Mouse (Mus musculus): ENCODE results near the gene Gm3776. TPM values are rescaled to one million over a fixed set of nuclear protein-coding genes. Genes with fewer than 3 reads are reported as not detected.
"Not testable (repeated sequence)": the region's sequence is repeated elsewhere in the genome, so short reads cannot be mapped to it uniquely, and the experiment has no call there.

Gm3776 gene
- polyA plus RNA-seq, 1 experiment from 2014 or later = not detected

DNA sequence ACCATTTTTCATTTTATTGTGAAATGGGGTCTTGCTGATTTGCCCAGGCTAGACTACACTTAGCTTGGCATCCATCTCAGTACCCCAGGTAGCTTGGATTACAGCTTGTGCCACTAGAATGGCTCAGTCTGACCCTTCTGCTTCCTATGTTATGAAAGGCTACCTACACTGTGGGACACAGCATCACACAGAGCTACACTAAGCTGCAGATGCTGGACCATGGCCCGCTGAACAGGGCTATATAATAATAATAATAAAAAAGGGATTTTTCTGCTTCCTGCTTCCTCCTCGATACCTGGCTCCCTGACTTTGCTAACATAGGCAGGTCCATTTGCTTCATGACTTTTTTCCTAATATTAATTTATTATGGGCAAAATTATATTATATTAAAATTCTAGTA lies 32.5 kb upstream of the Gm3776 start:
- H3K4me3 ChIP-seq (ENCODE audit: low read length) = no peak overlapping the region
- H3K9ac ChIP-seq (ENCODE audit: low read length) = no peak overlapping the region
- no peak overlapping the region for H3K4me2 ChIP-seq (ENCODE audit: low read depth, low read length)
- no peaks in the 10 kb centered on the region for H3K9me3 ChIP-seq (replicated peaks; ENCODE audit: control insufficient read depth, low read length)
- 89% methylated on average over 2 of the region's 2 CpGs for WGBS
- no peak overlapping the region for H3K27ac ChIP-seq (ENCODE audit: low read length)
- no peaks in the 10 kb centered on the region for H3K36me3 ChIP-seq (ENCODE audit: control insufficient read depth, insufficient read depth)
- peaks cover 2% of the 10 kb centered on the region; the same call in 1 of the 2 replicates for H3K4me1 ChIP-seq (ENCODE audit: control insufficient read depth, insufficient read depth, low read length)
- H3K27me3 ChIP-seq (ENCODE audit: control insufficient read depth, insufficient read depth, low read length) = no peaks in the 10 kb centered on the region
- no peak for ATAC-seq (replicated peaks; ENCODE audit: extremely low read depth, insufficient read depth, low FRiP score)

DNA sequence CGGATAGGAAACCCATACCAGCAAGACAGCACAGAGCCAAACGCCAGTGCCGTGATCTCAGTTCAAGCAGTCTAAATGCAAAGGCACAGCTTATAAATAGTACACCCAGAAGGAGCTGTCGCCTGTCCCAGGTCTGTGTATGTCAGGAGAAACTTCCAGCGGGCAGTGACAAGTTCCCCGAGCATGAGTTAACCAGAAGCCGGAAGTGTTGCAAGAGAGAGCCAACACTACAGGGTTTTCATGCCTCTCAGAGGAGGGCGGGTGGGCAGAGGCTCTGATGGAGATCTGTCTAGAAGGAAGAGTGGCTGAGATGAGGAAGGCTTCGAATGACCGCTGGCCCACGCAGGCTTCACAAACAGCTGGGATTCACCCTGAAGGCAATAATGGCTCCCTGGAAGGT lies 31.6 kb upstream of the Gm3776 start:
- Histone ChIP-seq H3K36me3 (ENCODE audit: control insufficient read depth, insufficient read depth) (no peaks in the 10 kb centered on the region), H3K27ac (ENCODE audit: low read length) (peak overlapping the region; percentile 59; the same call in 1 of the 2 replicates), H3K27me3 (ENCODE audit: control insufficient read depth, insufficient read depth, low read length) (no peaks in the 10 kb centered on the region), H3K9ac (ENCODE audit: low read length) (peak overlapping the region; percentile 25; the same call in 1 of the 2 replicates), H3K4me1 (ENCODE audit: control insufficient read depth, insufficient read depth, low read length) (peaks cover 2% of the 10 kb centered on the region; the same call in 1 of the 2 replicates), H3K9me3 (replicated peaks; ENCODE audit: control insufficient read depth, low read length) (no peaks in the 10 kb centered on the region), H3K4me2 (ENCODE audit: low read depth, low read length) (peak overlapping the region; percentile 43), H3K4me3 (ENCODE audit: low read length) (no peak overlapping the region)
- 0 out of 2 replicates have a peak, but pooled peaks have one; percentile 28 for ATAC-seq (replicated peaks; ENCODE audit: extremely low read depth, insufficient read depth, low FRiP score)
- 51% methylated on average over 11 of the region's 11 CpGs for WGBS

DNA sequence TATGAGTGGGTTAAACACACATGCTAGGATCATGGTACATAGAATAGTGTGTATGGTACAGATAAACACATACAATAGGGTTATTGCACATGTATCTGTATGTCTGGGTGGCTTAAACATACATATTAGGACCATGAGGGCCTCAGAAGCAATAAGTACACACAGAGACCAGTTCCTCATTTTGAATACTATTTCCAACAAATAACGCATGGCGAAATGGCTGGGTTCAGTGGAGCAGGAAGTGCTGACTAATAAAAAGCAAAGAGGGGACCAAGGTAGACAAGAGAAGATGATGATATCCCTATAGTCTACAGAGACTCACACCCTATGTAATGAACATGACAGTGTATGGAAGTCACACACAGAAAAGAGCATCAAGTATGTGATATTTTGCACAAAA lies 28.8 kb upstream of the Gm3776 start:
- no peaks in the 10 kb centered on the region for H3K27me3 ChIP-seq (ENCODE audit: control insufficient read depth, insufficient read depth, low read length)
- no peaks in the 10 kb centered on the region for H3K9me3 ChIP-seq (replicated peaks; ENCODE audit: control insufficient read depth, low read length)
- H3K4me3 ChIP-seq (ENCODE audit: low read length) = no peak overlapping the region
- H3K27ac ChIP-seq (ENCODE audit: low read length) = no peak overlapping the region
- H3K4me1 ChIP-seq (ENCODE audit: control insufficient read depth, insufficient read depth, low read length) = peaks cover 2% of the 10 kb centered on the region; the same call in 1 of the 2 replicates
- ATAC-seq (replicated peaks; ENCODE audit: extremely low read depth, insufficient read depth, low FRiP score) = no peak
- no peaks in the 10 kb centered on the region for H3K36me3 ChIP-seq (ENCODE audit: control insufficient read depth, insufficient read depth)
- H3K9ac ChIP-seq (ENCODE audit: low read length) = no peak overlapping the region
- 94% methylated on average over 2 of the region's 2 CpGs for WGBS
- no peak overlapping the region for H3K4me2 ChIP-seq (ENCODE audit: low read depth, low read length)

DNA sequence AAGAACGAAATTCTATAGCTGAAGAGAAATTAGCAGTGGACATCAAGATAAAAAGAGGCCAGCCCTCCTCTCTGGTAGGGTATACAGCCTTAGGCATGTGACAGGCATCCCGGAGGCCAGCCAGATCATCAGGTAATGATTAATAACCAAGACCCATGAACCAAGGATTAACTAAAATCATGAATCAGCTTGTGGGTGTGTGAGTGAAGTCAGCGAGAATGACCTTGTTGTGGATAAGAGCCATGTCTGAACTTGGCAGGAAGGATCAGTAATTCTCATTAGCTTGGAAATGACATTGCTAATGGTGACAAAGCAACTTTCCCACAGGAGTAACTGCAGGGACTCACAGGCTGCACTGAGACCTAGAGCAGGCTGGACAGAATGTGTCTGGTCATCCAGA lies 27.3 kb upstream of the Gm3776 start:
- H3K4me3 ChIP-seq (ENCODE audit: low read length); H3K9me3 ChIP-seq (replicated peaks; ENCODE audit: control insufficient read depth, low read length); H3K36me3 ChIP-seq (ENCODE audit: control insufficient read depth, insufficient read depth); H3K27me3 ChIP-seq (ENCODE audit: control insufficient read depth, insufficient read depth, low read length); H3K4me2 ChIP-seq (ENCODE audit: low read depth, low read length); H3K4me1 ChIP-seq (ENCODE audit: control insufficient read depth, insufficient read depth, low read length); ATAC-seq (replicated peaks; ENCODE audit: extremely low read depth, insufficient read depth, low FRiP score); H3K9ac ChIP-seq (ENCODE audit: low read length); H3K27ac ChIP-seq (ENCODE audit: low read length): not testable (repeated sequence)
- WGBS = 45% methylated on average over 3 of the region's 3 CpGs

DNA sequence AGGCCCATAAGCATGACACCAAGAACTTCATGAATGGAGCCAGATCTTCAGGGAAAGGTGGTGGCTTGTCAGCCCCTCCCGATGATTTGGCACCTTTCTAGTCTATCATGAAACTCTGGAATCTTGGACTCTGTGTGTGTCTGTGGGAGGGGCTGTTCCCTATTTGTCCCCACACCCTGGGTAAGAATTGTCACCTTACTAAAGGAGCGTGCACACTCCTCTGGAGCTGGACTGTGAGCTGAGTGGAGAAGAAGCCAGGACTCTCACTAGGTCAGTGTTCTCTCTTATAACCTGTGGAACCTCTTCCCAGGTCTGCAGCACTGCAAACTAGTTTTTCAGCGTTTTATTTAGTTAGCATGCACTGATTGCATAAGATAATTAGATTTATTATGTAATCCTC lies 26.5 kb upstream of the Gm3776 start, which contains the start of gene Gsta1:
Gene Gsta1, plus strand, starts transcription at position 196 of the 400 bp plus-strand sequence.
- H3K27ac ChIP-seq (ENCODE audit: low read length); H3K4me3 ChIP-seq (ENCODE audit: low read length); H3K36me3 ChIP-seq (ENCODE audit: control insufficient read depth, insufficient read depth); H3K9me3 ChIP-seq (replicated peaks; ENCODE audit: control insufficient read depth, low read length); H3K27me3 ChIP-seq (ENCODE audit: control insufficient read depth, insufficient read depth, low read length); H3K4me2 ChIP-seq (ENCODE audit: low read depth, low read length); ATAC-seq (replicated peaks; ENCODE audit: extremely low read depth, insufficient read depth, low FRiP score); H3K4me1 ChIP-seq (ENCODE audit: control insufficient read depth, insufficient read depth, low read length); H3K9ac ChIP-seq (ENCODE audit: low read length): not testable (repeated sequence)
- WGBS = 70% methylated on average over 2 of the region's 3 CpGs

DNA sequence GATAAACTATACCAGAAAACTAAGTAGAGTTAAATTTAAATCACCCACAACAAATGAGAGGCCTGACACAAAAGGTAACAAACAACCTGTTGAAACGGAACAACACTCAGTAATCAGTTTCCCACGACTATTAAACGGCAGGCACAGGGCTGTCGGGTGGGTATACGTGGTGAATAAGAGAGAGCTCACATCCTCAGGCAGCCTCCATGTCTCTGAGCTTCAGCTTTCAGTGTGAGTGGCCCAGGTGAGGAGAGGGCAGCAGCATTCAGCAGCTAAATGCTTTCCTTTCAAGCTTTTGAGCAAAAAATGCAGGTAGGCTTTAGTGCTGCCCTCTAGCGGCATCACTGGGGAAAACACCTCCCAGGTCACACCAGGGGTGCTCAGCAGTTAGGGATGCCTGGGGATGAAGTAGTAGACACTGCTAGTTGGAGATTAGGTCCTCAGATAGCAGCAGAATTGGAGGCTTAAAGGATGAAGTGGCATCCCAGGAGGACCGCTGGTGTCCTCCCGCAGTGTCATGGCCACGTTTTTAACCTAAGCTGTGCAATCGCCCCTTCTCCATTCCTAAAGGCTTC lies 23.7 kb upstream of the Gm3776 start:
- not testable (repeated sequence) for H3K27ac ChIP-seq (ENCODE audit: low read length); ATAC-seq (replicated peaks; ENCODE audit: extremely low read depth, insufficient read depth, low FRiP score); H3K9ac ChIP-seq (ENCODE audit: low read length); H3K36me3 ChIP-seq (ENCODE audit: control insufficient read depth, insufficient read depth); H3K9me3 ChIP-seq (replicated peaks; ENCODE audit: control insufficient read depth, low read length); H3K27me3 ChIP-seq (ENCODE audit: control insufficient read depth, insufficient read depth, low read length); H3K4me1 ChIP-seq (ENCODE audit: control insufficient read depth, insufficient read depth, low read length); H3K4me3 ChIP-seq (ENCODE audit: low read length); H3K4me2 ChIP-seq (ENCODE audit: low read depth, low read length)
- WGBS = no CpG with 5 or more reads among the region's 10 CpGs

DNA sequence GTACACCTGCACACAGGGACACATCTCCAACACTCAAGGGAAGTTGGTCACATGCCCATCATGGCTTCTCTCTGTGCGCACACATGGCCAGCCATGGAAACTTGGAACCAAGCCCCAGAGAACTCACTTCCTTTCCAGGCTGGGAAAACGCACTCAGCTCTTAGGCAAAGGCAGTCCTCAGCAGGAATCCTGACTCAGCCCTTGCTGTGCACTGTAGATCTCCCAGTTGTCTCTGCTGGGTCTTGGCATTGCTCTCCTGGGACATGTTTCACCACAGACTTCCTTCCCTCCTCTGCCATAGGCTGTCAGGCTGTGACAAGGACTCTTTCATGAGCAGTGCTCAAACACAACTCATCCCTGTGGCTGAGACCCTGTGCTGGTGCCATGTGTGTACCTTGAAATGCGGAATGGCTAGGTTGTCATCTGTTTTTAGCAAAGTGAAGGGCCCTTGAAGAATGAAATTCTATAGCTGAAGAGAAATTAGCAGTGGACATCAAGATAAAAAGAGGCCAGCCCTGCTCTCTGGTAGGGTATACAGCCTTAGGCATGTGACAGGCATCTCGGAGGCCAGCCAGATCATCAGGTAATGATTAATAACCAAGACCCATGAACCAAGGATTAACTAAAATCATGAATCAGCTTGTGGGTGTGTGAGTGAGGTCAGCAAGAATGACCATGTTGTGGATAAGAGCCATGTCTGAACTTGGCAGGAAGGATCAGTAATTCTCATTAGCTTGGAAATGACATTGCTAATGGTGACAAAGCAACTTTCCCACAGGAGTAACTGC lies 1.1 kb upstream of the Gm3776 start:
- H3K9ac ChIP-seq (ENCODE audit: low read length); H3K27me3 ChIP-seq (ENCODE audit: control insufficient read depth, insufficient read depth, low read length); H3K9me3 ChIP-seq (replicated peaks; ENCODE audit: control insufficient read depth, low read length); H3K4me1 ChIP-seq (ENCODE audit: control insufficient read depth, insufficient read depth, low read length); H3K36me3 ChIP-seq (ENCODE audit: control insufficient read depth, insufficient read depth); H3K4me2 ChIP-seq (ENCODE audit: low read depth, low read length); ATAC-seq (replicated peaks; ENCODE audit: extremely low read depth, insufficient read depth, low FRiP score); H3K27ac ChIP-seq (ENCODE audit: low read length); H3K4me3 ChIP-seq (ENCODE audit: low read length): not testable (repeated sequence)
- WGBS = 65% methylated on average over 4 of the region's 4 CpGs

DNA sequence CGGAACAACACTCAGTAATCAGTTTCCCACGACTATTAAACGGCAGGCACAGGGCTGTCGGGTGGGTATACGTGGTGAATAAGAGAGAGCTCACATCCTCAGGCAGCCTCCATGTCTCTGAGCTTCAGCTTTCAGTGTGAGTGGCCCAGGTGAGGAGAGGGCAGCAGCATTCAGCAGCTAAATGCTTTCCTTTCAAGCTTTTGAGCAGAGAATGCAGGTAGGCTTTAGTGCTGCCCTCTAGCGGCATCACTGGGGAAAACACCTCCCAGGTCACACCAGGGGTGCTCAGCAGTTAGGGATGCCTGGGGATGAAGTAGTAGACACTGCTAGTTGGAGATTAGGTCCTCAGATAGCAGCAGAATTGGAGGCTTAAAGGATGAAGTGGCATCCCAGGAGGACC lies 2.8 kb downstream of the Gm3776 start:
- not testable (repeated sequence) for H3K27me3 ChIP-seq (ENCODE audit: control insufficient read depth, insufficient read depth, low read length); H3K36me3 ChIP-seq (ENCODE audit: control insufficient read depth, insufficient read depth); H3K4me3 ChIP-seq (ENCODE audit: low read length); H3K4me2 ChIP-seq (ENCODE audit: low read depth, low read length); ATAC-seq (replicated peaks; ENCODE audit: extremely low read depth, insufficient read depth, low FRiP score); H3K27ac ChIP-seq (ENCODE audit: low read length); H3K4me1 ChIP-seq (ENCODE audit: control insufficient read depth, insufficient read depth, low read length); H3K9ac ChIP-seq (ENCODE audit: low read length); H3K9me3 ChIP-seq (replicated peaks; ENCODE audit: control insufficient read depth, low read length)
- 0% methylated on average over 1 of the region's 6 CpGs for WGBS

DNA sequence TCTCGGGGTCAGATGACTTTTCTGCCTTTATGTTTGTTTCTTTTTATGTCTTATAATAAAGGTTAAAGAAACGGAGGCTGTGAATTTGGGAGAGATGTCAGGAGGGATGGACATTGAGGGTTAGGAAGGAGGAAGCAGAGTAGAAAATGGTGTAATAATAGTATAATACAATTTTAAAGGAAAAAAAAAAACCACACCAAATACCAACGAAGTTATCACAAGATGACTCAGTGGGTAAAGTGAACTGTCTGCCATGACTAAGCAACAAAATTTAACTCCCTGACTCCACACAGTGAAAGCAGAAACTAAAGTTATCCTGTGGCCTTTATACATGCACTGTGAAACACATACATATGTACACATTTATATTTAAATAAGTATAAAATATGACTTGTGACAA lies 14.0 kb downstream of the Gm3776 start:
- not testable (repeated sequence) for H3K9me3 ChIP-seq (replicated peaks; ENCODE audit: control insufficient read depth, low read length); H3K27ac ChIP-seq (ENCODE audit: low read length); ATAC-seq (replicated peaks; ENCODE audit: extremely low read depth, insufficient read depth, low FRiP score); H3K4me2 ChIP-seq (ENCODE audit: low read depth, low read length); H3K4me1 ChIP-seq (ENCODE audit: control insufficient read depth, insufficient read depth, low read length); H3K36me3 ChIP-seq (ENCODE audit: control insufficient read depth, insufficient read depth); H3K4me3 ChIP-seq (ENCODE audit: low read length); H3K27me3 ChIP-seq (ENCODE audit: control insufficient read depth, insufficient read depth, low read length); H3K9ac ChIP-seq (ENCODE audit: low read length)
- WGBS = 72% methylated on average over 3 of the region's 3 CpGs
